In genomic region chr2:10825278-10826133, GRCm38 (mm10) we compare ENCODE assay signal across 8 mouse cellular contexts.
DNase-seq lines count a peak whose midpoint lies in the region; ATAC-seq and TF ChIP-seq lines count a peak whose summit lies in the region.

No protein-coding gene starts in this region.

- peak; percentile 89 for ATAC-seq in hindbrain, postnatal 0 days

- no peak overlapping the region for H3K27ac ChIP-seq in hindbrain, postnatal 0 days

- H3K9me3 ChIP-seq in hindbrain, postnatal 0 days (ENCODE audit: low read length): no peaks in the 10 kb centered on the region

- H3K36me3 ChIP-seq in hindbrain, postnatal 0 days (ENCODE audit: insufficient read depth, low read length): no peaks in the 10 kb centered on the region

- peak overlapping the region; percentile 56 for H3K4me2 ChIP-seq in hindbrain, postnatal 0 days (ENCODE audit: low read depth, low read length)

- H3K4me3 ChIP-seq in hindbrain, postnatal 0 days (ENCODE audit: low read length): peak overlapping the region; percentile 37

- no peaks in the 10 kb centered on the region for H3K27me3 ChIP-seq in hindbrain, postnatal 0 days (ENCODE audit: insufficient read depth, low read length)

- 24% methylated on average over 29 of the region's 29 CpGs for WGBS in hindbrain, postnatal 0 days

- no peaks in the 10 kb centered on the region for H3K4me1 ChIP-seq in hindbrain, postnatal 0 days (ENCODE audit: insufficient read depth, low read length)

- peak; percentile 90 for TF ChIP-seq CTCF in hindbrain, postnatal 0 days (IDR thresholded peaks at IDR 0.05; ENCODE audit: low read depth)

- no peak overlapping the region for H3K9ac ChIP-seq in hindbrain, postnatal 0 days (replicated peaks; ENCODE audit: low read length)

- DNase-seq in WW6 (ENCODE audit: low read depth, low spot score): peak; percentile 38
- peak; percentile 36 for DNase-seq in cerebellum, adult 9-10 months
- DNase-seq in frontal cortex, postnatal 10 days (ENCODE audit: low spot score in 2 of 2): peak; percentile 11 to 62
- DNase-seq in hindbrain, postnatal 0 days (ENCODE audit: low spot score): peak; percentile 93
- peak; percentile 33 for DNase-seq in left cerebral cortex, adult 11 months (ENCODE audit: low spot score)
- DNase-seq in lung, postnatal 36 days: peak; percentile 34
- DNase-seq in retina, postnatal 1 day: peak; percentile 89
- peak; percentile 61 for DNase-seq in urinary bladder, postnatal 25 days (ENCODE audit: low spot score)

Comparison
In these comparisons a context has a peak if more than half of its experiments do, and no peak if none do; other contexts are left out.
1. DNase-seq: peak in every context shown above with its lines; median percentile 93 in hindbrain, postnatal 0 days; 89 in retina, postnatal 1 day; 61 in urinary bladder, postnatal 25 days; 38 in WW6; 36 in frontal cortex, postnatal 10 days; 36 in cerebellum, adult 9-10 months; 34 in lung, postnatal 36 days; 33 in left cerebral cortex, adult 11 months.